Mouse (Mus musculus): Measurements from ENCODE around the gene Frmd6. TPM values are rescaled to one million over a fixed set of nuclear protein-coding genes. Genes with fewer than 3 reads are reported as not detected.
A peak's percentile ranks its signal among the peaks of the same experiment; 100 is the strongest.

The Frmd6 gene
- polyA plus RNA-seq, 2 experiments: 1.9 to 2.6 TPM

GRCm38 (mm10) chr12:70911029-70911428 is 85.7 kb downstream of the Frmd6 start:
- Histone ChIP-seq H3K9ac (replicated peaks) (no peak overlapping the region), H3K4me2 (ENCODE audit: low read depth) (no peak overlapping the region), H3K27me3 (ENCODE audit: control insufficient read depth, insufficient read depth, low read length) (no peaks in the 10 kb centered on the region), H3K9me3 (ENCODE audit: control insufficient read depth, low read length) (no peaks in the 10 kb centered on the region), H3K27ac (no peak overlapping the region), H3K4me3 (ENCODE audit: insufficient read depth in 1 of 2, low read depth in 2 of 2, low read length in 2 of 2) (no peak overlapping the region), H3K4me1 (replicated peaks; ENCODE audit: control insufficient read depth in 2 of 2, insufficient read depth in 2 of 2, low read length in 1 of 2) (0 out of 4 replicates have a peak, but pooled peaks cover 0 to 2% of the 10 kb centered on the region in 2 experiments), H3K36me3 (replicated peaks; ENCODE audit: control insufficient read depth, insufficient read depth, low read depth) (no peaks in the 10 kb centered on the region)
- peak; percentile 39 to 49 (median 42) for DNase-seq (ENCODE audit: low read depth in 3 of 3, low spot score in 3 of 3)
- peak; percentile 31; the same call in 1 of the 2 replicates for ATAC-seq (ENCODE audit: insufficient read depth)
- 7% methylated on average over 5 of the region's 5 CpGs for WGBS (ENCODE audit: insufficient replicate concordance)
- TF ChIP-seq EP300 (IDR thresholded peaks at IDR 0.05; ENCODE audit: low read depth) (no peak), CTCF (IDR thresholded peaks at IDR 0.05; ENCODE audit: low read depth) (peak; percentile 95)

DNA sequence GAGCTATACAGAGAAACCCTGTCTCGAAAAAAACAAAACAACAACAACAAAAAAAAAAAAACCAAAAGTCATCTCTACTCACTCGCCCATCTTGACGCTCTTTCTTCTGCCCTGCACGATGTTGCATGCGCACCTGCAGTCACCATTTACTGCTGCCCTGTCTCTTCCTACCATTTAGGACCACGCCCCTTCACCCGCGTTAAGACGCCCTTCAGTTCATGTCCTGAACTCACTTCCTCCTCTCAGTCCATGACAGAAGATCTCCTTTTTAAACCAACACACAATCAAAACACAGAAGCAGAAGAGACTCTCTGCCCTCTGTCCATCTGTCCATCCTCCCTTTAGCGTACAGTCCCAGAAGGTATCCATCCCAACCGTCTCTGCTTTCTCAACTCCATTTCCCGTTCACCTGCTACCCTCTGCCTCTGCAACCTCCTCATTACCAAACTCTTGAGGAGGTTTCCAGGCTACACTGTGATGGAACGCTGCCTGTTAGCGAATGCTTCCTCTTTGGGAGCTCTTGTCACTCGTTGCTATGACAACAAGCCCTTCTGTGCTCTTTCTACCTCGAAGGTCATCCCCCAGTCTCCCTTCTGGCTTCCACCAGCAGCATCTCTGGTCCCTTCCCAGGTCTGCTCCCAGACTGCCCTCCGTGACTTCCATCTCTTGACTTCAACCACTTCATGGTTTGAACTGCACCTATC is 86.5 kb downstream of the Frmd6 start:
- 0 out of 4 replicates have a peak, but pooled peaks cover 0 to 2% of the 10 kb centered on the region in 2 experiments for H3K4me1 ChIP-seq (replicated peaks; ENCODE audit: control insufficient read depth in 2 of 2, insufficient read depth in 2 of 2, low read length in 1 of 2)
- H3K4me3 ChIP-seq (ENCODE audit: insufficient read depth in 1 of 2, low read depth in 2 of 2, low read length in 2 of 2): no peak overlapping the region
- no peaks in the 10 kb centered on the region for H3K36me3 ChIP-seq (replicated peaks; ENCODE audit: control insufficient read depth, insufficient read depth, low read depth)
- no peak for ATAC-seq (ENCODE audit: insufficient read depth)
- no peak overlapping the region for H3K27ac ChIP-seq
- H3K4me2 ChIP-seq (ENCODE audit: low read depth): no peak overlapping the region
- no peaks in the 10 kb centered on the region for H3K27me3 ChIP-seq (ENCODE audit: control insufficient read depth, insufficient read depth, low read length)
- TF ChIP-seq EP300 (IDR thresholded peaks at IDR 0.05; ENCODE audit: low read depth) (no peak), CTCF (IDR thresholded peaks at IDR 0.05; ENCODE audit: low read depth) (no peak)
- no peak overlapping the region for H3K9ac ChIP-seq (replicated peaks)
- no peaks in the 10 kb centered on the region for H3K9me3 ChIP-seq (ENCODE audit: control insufficient read depth, low read length)
- DNase-seq (ENCODE audit: low read depth in 3 of 3, low spot score in 3 of 3): no peak
- WGBS (ENCODE audit: insufficient replicate concordance): 43% methylated on average over 17 of the region's 17 CpGs

DNA sequence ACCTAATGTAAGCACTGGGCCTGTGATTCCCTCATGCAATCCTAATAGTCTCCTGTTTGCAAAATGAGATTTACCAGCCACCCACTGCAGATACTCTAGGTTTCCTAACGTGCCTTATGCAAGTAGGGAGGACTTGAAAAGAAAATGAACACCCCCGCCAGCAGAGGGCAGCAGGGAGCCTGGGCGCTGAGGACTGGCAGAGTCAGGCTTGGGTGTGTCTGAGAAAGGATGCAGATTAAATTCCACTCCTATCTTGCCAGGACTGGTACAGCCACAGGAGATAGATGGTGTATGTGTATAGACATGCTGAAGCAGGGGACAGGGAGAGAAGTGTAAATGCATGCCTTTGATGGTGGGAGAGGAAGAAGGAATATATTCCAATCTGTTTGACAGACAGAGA is 88.1 kb downstream of the Frmd6 start:
- peak; percentile 98 for TF ChIP-seq CTCF (IDR thresholded peaks at IDR 0.05; ENCODE audit: low read depth)
- no peak for TF ChIP-seq EP300 (IDR thresholded peaks at IDR 0.05; ENCODE audit: low read depth)
- Histone ChIP-seq H3K4me1 (replicated peaks; ENCODE audit: control insufficient read depth in 2 of 2, insufficient read depth in 2 of 2, low read length in 1 of 2) (0 out of 4 replicates have a peak, but pooled peaks cover 0 to 2% of the 10 kb centered on the region in 2 experiments), H3K9ac (replicated peaks) (no peak overlapping the region), H3K4me3 (ENCODE audit: insufficient read depth in 1 of 2, low read depth in 2 of 2, low read length in 2 of 2) (no peak overlapping the region), H3K27me3 (ENCODE audit: control insufficient read depth, insufficient read depth, low read length) (no peaks in the 10 kb centered on the region), H3K9me3 (ENCODE audit: control insufficient read depth, low read length) (no peaks in the 10 kb centered on the region), H3K36me3 (replicated peaks; ENCODE audit: control insufficient read depth, insufficient read depth, low read depth) (no peaks in the 10 kb centered on the region), H3K27ac (no peak overlapping the region), H3K4me2 (ENCODE audit: low read depth) (no peak overlapping the region)
- DNase-seq (ENCODE audit: low read depth in 3 of 3, low spot score in 3 of 3): peak; percentile 52 to 72 (median 63)
- peak; percentile 51; the same call in 1 of the 2 replicates for ATAC-seq (ENCODE audit: insufficient read depth)
- 14% methylated on average over 3 of the region's 3 CpGs for WGBS (ENCODE audit: insufficient replicate concordance)

- no peak overlapping the region for H3K4me2 ChIP-seq (ENCODE audit: low read depth)
- H3K36me3 ChIP-seq (replicated peaks; ENCODE audit: control insufficient read depth, insufficient read depth, low read depth): no peaks in the 10 kb centered on the region
- H3K9ac ChIP-seq (replicated peaks): no peak overlapping the region
- H3K27ac ChIP-seq: no peak overlapping the region
- H3K9me3 ChIP-seq (ENCODE audit: control insufficient read depth, low read length): no peaks in the 10 kb centered on the region
- 37% methylated on average over 11 of the region's 11 CpGs for WGBS (ENCODE audit: insufficient replicate concordance)
- no peak for ATAC-seq (ENCODE audit: insufficient read depth)
- 0 out of 4 replicates have a peak, but pooled peaks cover 0 to 2% of the 10 kb centered on the region in 2 experiments for H3K4me1 ChIP-seq (replicated peaks; ENCODE audit: control insufficient read depth in 2 of 2, insufficient read depth in 2 of 2, low read length in 1 of 2)
- no peaks in the 10 kb centered on the region for H3K27me3 ChIP-seq (ENCODE audit: control insufficient read depth, insufficient read depth, low read length)
- DNase-seq (ENCODE audit: low read depth in 3 of 3, low spot score in 3 of 3): no peak
- TF ChIP-seq CTCF (IDR thresholded peaks at IDR 0.05; ENCODE audit: low read depth): peak; percentile 58
- TF ChIP-seq EP300 (IDR thresholded peaks at IDR 0.05; ENCODE audit: low read depth): no peak
- H3K4me3 ChIP-seq (ENCODE audit: insufficient read depth in 1 of 2, low read depth in 2 of 2, low read length in 2 of 2): no peak overlapping the region
Observed at GRCm38 (mm10) chr12:70914387-70914786, 89.1 kb downstream of the Frmd6 start.

DNA sequence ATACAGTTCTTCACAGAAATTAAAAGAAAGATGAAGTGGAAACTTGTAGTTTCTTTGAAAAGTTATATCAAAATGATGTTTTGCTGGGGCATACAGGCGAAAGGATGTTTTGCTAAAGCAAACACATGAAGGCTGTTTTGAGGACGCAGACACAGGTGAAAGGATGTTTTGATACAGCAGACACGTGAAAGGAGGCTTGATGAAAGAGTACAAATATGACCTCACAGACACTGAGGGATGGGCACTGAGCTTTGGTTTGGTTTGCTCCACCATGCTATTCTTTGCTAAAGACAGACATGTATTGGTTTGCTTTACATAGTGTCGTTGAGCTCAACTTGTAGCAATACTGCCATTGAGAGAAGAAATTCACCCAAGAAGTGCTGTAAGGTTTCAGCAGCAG is 104.5 kb downstream of the Frmd6 start:
- Histone ChIP-seq H3K4me1 (replicated peaks; ENCODE audit: control insufficient read depth in 2 of 2, insufficient read depth in 2 of 2, low read length in 1 of 2) (no peaks in the 10 kb centered on the region), H3K27ac (no peak overlapping the region), H3K36me3 (replicated peaks; ENCODE audit: control insufficient read depth, insufficient read depth, low read depth) (no peaks in the 10 kb centered on the region), H3K9me3 (ENCODE audit: control insufficient read depth, low read length) (no peaks in the 10 kb centered on the region), H3K4me3 (ENCODE audit: insufficient read depth in 1 of 2, low read depth in 2 of 2, low read length in 2 of 2) (no peak overlapping the region), H3K27me3 (ENCODE audit: control insufficient read depth, insufficient read depth, low read length) (no peaks in the 10 kb centered on the region), H3K9ac (replicated peaks) (no peak overlapping the region), H3K4me2 (ENCODE audit: low read depth) (no peak overlapping the region)
- no peak for ATAC-seq (ENCODE audit: insufficient read depth)
- TF ChIP-seq CTCF (IDR thresholded peaks at IDR 0.05; ENCODE audit: low read depth): no peak
- TF ChIP-seq EP300 (IDR thresholded peaks at IDR 0.05; ENCODE audit: low read depth): no peak
- WGBS (ENCODE audit: insufficient replicate concordance): 57% methylated on average over 4 of the region's 4 CpGs
- DNase-seq (ENCODE audit: low read depth in 3 of 3, low spot score in 3 of 3): no peak
